Mouse (Mus musculus) cerebellum, adult 2 months (tissue): ENCODE measurements at regions not wholly inside any gene's neighbourhood (a gene's known extent, or its start where the extent isn't known, plus 50 kb on each side); places are given as distances from the start of the nearest gene placed in this dataset.

Experiments
- CTCF ChIP-seq: fragments of 200-500 bp; IDR thresholded peaks from 2 replicates; pipeline ENCODE4 v1.5.1; 2011; ENCODE audit warnings: low read depth, mild to moderate bottlenecking, control low read depth, low read length, moderate library complexity, borderline replicate concordance; ENCODE audit not compliant: insufficient read depth
- POLR2A ChIP-seq: fragments of 200-500 bp; IDR thresholded peaks from 2 replicates; pipeline ENCODE4 v1.6.1; 2011; ENCODE audit warnings: low read length, control low read depth, borderline replicate concordance; ENCODE audit not compliant: insufficient read depth

GRCm38 (mm10) chr4:67677589-67677988, 850.2 kb downstream of the Tlr4 start:
- no peak for TF ChIP-seq CTCF
- no peak for TF ChIP-seq POLR2A
